8 mouse cellular contexts compared by ENCODE assay signal in genomic region chrX:141475110-141475509, GRCm38 (mm10). TPM values are rescaled to one million over a fixed set of nuclear protein-coding genes. Genes with fewer than 3 reads are reported as not detected.
DNase-seq lines count a peak whose midpoint lies in the region; ATAC-seq and TF ChIP-seq lines count a peak whose summit lies in the region.

Gene Col4a5 (plus strand): TSS chrX:141475385.

- WGBS in hindbrain, postnatal 0 days, result 29% methylated on average over 13 of the region's 13 CpGs

- peak within 1 kb of the TSS; percentile 66 for H3K4me2 ChIP-seq in hindbrain, postnatal 0 days (ENCODE audit: low read depth, low read length)

- H3K27me3 ChIP-seq in hindbrain, postnatal 0 days (ENCODE audit: insufficient read depth, low read length), result no peaks in the 10 kb centered on the region
- H3K27me3 ChIP-seq in megakaryocyte, embryonic 14.5 days (replicated peaks), result peaks cover 16% of the 10 kb centered on the region

- TF ChIP-seq CTCF in hindbrain, postnatal 0 days (IDR thresholded peaks at IDR 0.05; ENCODE audit: low read depth), result no peak

- H3K27ac ChIP-seq in hindbrain, postnatal 0 days, result no peak within 1 kb of the TSS

- peak within 1 kb of the TSS; percentile 44 for H3K4me3 ChIP-seq in hindbrain, postnatal 0 days (ENCODE audit: low read length)
- peak within 1 kb of the TSS; percentile 85 for H3K4me3 ChIP-seq in megakaryocyte, embryonic 14.5 days (replicated peaks)

- DNase-seq in cerebellum, adult 11 months, result peak; percentile 4
- DNase-seq in cerebellum, adult 11-12 months, result no peak
- DNase-seq in embryo, embryonic 10 days (ENCODE audit: low spot score), result peak; percentile 81
- DNase-seq in gastrocnemius, postnatal 25 days, result peak; percentile 24
- peak; percentile 78 for DNase-seq in hindbrain, postnatal 0 days (ENCODE audit: low spot score)
- DNase-seq in left cerebral cortex, postnatal 25 days (ENCODE audit: low spot score in 2 of 2), result peak; percentile 8 to 20
- peak; percentile 28 for DNase-seq in right cerebral cortex, postnatal 14 days

- no peaks in the 10 kb centered on the region for H3K9me3 ChIP-seq in hindbrain, postnatal 0 days (ENCODE audit: low read length)
- H3K9me3 ChIP-seq in megakaryocyte, embryonic 14.5 days, result no peaks in the 10 kb centered on the region

- peak within 1 kb of the TSS; percentile 28; the same call in 1 of the 2 replicates for H3K9ac ChIP-seq in hindbrain, postnatal 0 days (replicated peaks; ENCODE audit: low read length)

- no peaks in the 10 kb centered on the region for H3K4me1 ChIP-seq in hindbrain, postnatal 0 days (ENCODE audit: insufficient read depth, low read length)
- no peaks in the 10 kb centered on the region for H3K4me1 ChIP-seq in megakaryocyte, embryonic 14.5 days

- intact Hi-C loops in left cerebral cortex, postnatal 25 days (cut with DNase I), result no loop called here

- ATAC-seq in hindbrain, postnatal 0 days, result peak; percentile 81

- H3K36me3 ChIP-seq in hindbrain, postnatal 0 days (ENCODE audit: insufficient read depth, low read length), result no peaks in the 10 kb centered on the region
- H3K36me3 ChIP-seq in megakaryocyte, embryonic 14.5 days (replicated peaks; ENCODE audit: low read length), result no peaks in the 10 kb centered on the region

RNA-seq across cellular contexts. Expression of gene Col4a5, which starts in this region (rescaled TPM):
- total RNA-seq in gastrocnemius, postnatal 25 days (2021), result 1 to 10 TPM; 3.2 to 4.4 TPM
- 31.9 and 39.4 TPM in 2 replicates for total RNA-seq in hindbrain, postnatal 0 days (2014; rRNA removed)
- 6.9 and 7.1 TPM in 2 replicates for polyA plus RNA-seq in hindbrain, postnatal 0 days (2015; fragmentation: Nextera tagmentation; extraction: Ambion mirVana)
- 1 to 10 TPM; 3.3 to 3.9 TPM for total RNA-seq in left cerebral cortex, postnatal 25 days (2021)
- 0.78 and 0.87 TPM in 2 replicates for polyA plus RNA-seq in megakaryocyte, embryonic 14.5 days (2012; ENCODE audit: insufficient read depth, low replicate concordance)
